Mouse (Mus musculus): ENCODE measurements around the gene Gba. TPM values are rescaled to one million over a fixed set of nuclear protein-coding genes. Genes with fewer than 3 reads are reported as not detected.

Gba gene
- polyA plus RNA-seq, 1 experiment from 2014 or later, result 47.8 TPM

DNA sequence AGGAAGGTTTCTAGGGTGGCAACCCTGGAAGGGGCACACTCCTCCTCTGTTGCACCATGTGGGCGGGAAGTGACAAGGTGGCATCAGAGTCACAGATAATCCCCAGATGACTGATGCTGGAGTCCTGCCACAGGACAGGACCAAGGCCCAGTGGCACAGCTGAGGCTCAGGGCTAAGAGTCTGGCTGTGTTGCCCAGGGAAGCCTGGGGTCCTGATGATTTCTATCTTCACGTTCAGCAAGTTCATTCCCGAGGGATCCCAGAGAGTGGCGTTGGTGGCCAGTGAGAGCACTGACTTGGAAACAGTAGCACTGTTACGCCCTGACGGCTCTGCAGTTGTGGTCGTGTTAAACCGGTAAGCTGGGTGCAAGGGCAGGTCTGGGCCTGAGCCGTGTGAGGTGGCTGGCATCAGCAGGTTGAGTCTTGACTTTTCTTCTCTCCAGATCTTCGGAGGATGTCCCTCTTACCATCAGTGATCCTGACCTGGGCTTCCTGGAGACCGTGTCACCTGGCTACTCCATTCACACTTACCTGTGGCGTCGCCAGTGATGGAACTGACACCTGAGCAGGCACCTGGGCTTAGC, 5.4 kb downstream of the Gba start:
- no peaks in the 10 kb centered on the region for H3K27me3 ChIP-seq (ENCODE audit: control insufficient read depth, insufficient read depth, low read length)
- H3K4me1 ChIP-seq (ENCODE audit: control insufficient read depth, insufficient read depth, low read length), result peaks cover 8% of the 10 kb centered on the region; the same call in 1 of the 2 replicates
- H3K4me2 ChIP-seq (ENCODE audit: low read length), result no peak overlapping the region
- no peak overlapping the region for H3K27ac ChIP-seq (replicated peaks; ENCODE audit: low read depth, low read length)
- no peaks in the 10 kb centered on the region for H3K9me3 ChIP-seq (ENCODE audit: control insufficient read depth, low read length)
- WGBS, result 89% methylated on average over 13 of the region's 13 CpGs
- no peak overlapping the region for H3K9ac ChIP-seq (replicated peaks; ENCODE audit: low read length)
- no peak overlapping the region for H3K4me3 ChIP-seq (replicated peaks; ENCODE audit: low read depth, low read length)
- ATAC-seq (ENCODE audit: low FRiP score, low TSS enrichment) (no peak), DNase-seq (no peak)
- peaks cover 60% of the 10 kb centered on the region for H3K36me3 ChIP-seq (ENCODE audit: control insufficient read depth, insufficient read depth, low read length)

DNA sequence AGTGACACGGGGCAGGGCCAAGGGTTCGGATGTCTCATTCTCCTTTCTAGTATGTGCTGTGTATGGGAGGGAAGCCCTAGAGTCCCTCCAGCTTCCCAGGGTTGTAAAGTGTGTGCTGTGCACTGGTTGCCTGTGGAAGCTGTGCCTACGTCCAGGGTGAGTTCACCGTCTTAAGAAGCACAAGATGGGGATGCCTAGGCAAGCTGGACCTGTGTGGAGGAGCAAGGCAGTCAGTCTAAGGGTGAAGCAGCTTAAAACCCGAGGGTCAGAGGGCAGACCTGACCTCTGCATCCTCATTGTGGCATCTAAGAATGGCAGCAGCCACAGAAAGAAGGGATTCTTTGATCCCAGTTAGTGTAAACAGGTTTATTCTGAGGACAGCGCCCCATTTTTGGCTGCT, 6.0 kb downstream of the Gba start:
- Histone ChIP-seq H3K27ac (replicated peaks; ENCODE audit: low read depth, low read length) (no peak overlapping the region), H3K9me3 (ENCODE audit: control insufficient read depth, low read length) (no peaks in the 10 kb centered on the region), H3K4me1 (ENCODE audit: control insufficient read depth, insufficient read depth, low read length) (peaks cover 10% of the 10 kb centered on the region; the same call in 1 of the 2 replicates), H3K4me3 (replicated peaks; ENCODE audit: low read depth, low read length) (no peak overlapping the region), H3K4me2 (ENCODE audit: low read length) (no peak overlapping the region), H3K27me3 (ENCODE audit: control insufficient read depth, insufficient read depth, low read length) (no peaks in the 10 kb centered on the region), H3K9ac (replicated peaks; ENCODE audit: low read length) (no peak overlapping the region), H3K36me3 (ENCODE audit: control insufficient read depth, insufficient read depth, low read length) (peaks cover 60% of the 10 kb centered on the region)
- DNase-seq, result no peak
- WGBS, result 89% methylated on average over 6 of the region's 6 CpGs
- ATAC-seq (ENCODE audit: low FRiP score, low TSS enrichment), result no peak

DNA sequence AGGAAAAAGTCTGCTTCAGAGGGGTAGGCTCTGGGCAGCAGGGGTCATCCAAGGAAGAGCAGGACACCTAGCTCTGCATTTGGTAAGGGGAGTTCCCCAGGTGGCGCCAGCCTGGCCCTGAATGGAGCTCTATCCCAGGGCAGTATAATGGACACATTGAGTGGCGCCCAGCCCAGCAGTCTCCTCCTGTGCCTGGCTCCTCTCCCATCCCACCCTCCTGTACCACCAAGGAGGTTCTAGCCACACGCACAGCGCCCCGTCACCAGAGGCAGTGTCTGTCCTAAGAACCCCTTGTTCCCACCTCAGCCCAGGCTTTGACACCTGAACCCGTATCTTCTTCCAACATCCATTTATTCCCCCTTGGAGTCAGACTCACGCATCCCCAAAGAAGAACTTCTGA, 7.0 kb downstream of the Gba start:
- no peak overlapping the region for H3K4me3 ChIP-seq (replicated peaks; ENCODE audit: low read depth, low read length)
- H3K4me2 ChIP-seq (ENCODE audit: low read length), result no peak overlapping the region
- ATAC-seq (ENCODE audit: low FRiP score, low TSS enrichment) (no peak), DNase-seq (no peak)
- H3K27me3 ChIP-seq (ENCODE audit: control insufficient read depth, insufficient read depth, low read length), result no peaks in the 10 kb centered on the region
- H3K27ac ChIP-seq (replicated peaks; ENCODE audit: low read depth, low read length), result no peak overlapping the region
- H3K9me3 ChIP-seq (ENCODE audit: control insufficient read depth, low read length), result no peaks in the 10 kb centered on the region
- peaks cover 54% of the 10 kb centered on the region for H3K36me3 ChIP-seq (ENCODE audit: control insufficient read depth, insufficient read depth, low read length)
- H3K9ac ChIP-seq (replicated peaks; ENCODE audit: low read length), result no peak overlapping the region
- H3K4me1 ChIP-seq (ENCODE audit: control insufficient read depth, insufficient read depth, low read length), result peaks cover 14% of the 10 kb centered on the region
- WGBS, result 91% methylated on average over 7 of the region's 7 CpGs

DNA sequence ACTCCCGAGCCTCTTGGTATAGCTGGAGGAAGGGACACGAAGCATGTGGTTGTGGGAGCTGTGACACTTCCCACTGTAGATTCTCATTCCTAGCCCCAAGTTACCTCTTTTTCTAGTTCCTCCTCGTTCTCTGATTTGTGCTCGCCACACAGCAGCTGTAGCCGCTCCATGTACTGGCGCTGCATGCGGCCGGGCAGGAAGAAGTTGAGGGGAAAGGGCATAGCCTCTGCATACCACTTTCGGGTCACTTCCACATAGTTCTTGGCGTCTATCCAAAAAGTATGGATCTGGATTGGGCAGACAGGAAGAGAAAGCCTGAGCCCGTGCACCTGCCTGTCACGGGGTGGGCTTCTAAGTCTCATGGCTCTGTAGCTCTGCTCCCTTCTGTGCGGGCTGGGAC, 7.4 kb downstream of the Gba start:
- H3K36me3 ChIP-seq (ENCODE audit: control insufficient read depth, insufficient read depth, low read length), result peaks cover 54% of the 10 kb centered on the region
- no peak for ATAC-seq (ENCODE audit: low FRiP score, low TSS enrichment)
- no peak overlapping the region for H3K27ac ChIP-seq (replicated peaks; ENCODE audit: low read depth, low read length)
- peaks cover 18% of the 10 kb centered on the region for H3K4me1 ChIP-seq (ENCODE audit: control insufficient read depth, insufficient read depth, low read length)
- WGBS, result 90% methylated on average over 13 of the region's 13 CpGs
- H3K4me2 ChIP-seq (ENCODE audit: low read length), result no peak overlapping the region
- no peak overlapping the region for H3K9ac ChIP-seq (replicated peaks; ENCODE audit: low read length)
- H3K4me3 ChIP-seq (replicated peaks; ENCODE audit: low read depth, low read length), result no peak overlapping the region
- no peaks in the 10 kb centered on the region for H3K9me3 ChIP-seq (ENCODE audit: control insufficient read depth, low read length)
- no peaks in the 10 kb centered on the region for H3K27me3 ChIP-seq (ENCODE audit: control insufficient read depth, insufficient read depth, low read length)
- no peak for DNase-seq

DNA sequence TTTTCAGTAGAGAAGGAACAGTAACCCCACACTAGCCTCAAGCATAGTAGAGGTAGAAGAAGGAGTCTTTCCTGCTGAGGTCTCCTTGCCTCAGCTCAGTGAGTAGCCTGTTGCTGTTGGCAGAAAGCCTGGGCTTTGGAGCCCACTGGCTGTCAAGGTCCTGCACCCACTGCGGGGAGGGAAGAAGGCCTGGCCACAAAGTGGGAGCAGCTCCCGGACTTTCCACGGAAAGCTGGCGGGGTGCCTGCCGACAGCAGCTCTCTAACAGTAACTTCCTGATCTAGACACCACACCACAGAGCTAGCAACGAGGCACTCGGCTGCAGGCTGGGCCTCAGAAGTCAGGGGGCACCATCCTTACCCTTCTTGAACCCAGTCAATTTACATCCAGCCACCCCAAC, 8.0 kb downstream of the Gba start:
- Histone ChIP-seq H3K4me2 (ENCODE audit: low read length) (no peak overlapping the region), H3K27ac (replicated peaks; ENCODE audit: low read depth, low read length) (no peak overlapping the region), H3K27me3 (ENCODE audit: control insufficient read depth, insufficient read depth, low read length) (no peaks in the 10 kb centered on the region), H3K4me3 (replicated peaks; ENCODE audit: low read depth, low read length) (no peak overlapping the region), H3K4me1 (ENCODE audit: control insufficient read depth, insufficient read depth, low read length) (peaks cover 24% of the 10 kb centered on the region), H3K9ac (replicated peaks; ENCODE audit: low read length) (no peak overlapping the region), H3K36me3 (ENCODE audit: control insufficient read depth, insufficient read depth, low read length) (peaks cover 50% of the 10 kb centered on the region), H3K9me3 (ENCODE audit: control insufficient read depth, low read length) (no peaks in the 10 kb centered on the region)
- DNase-seq (no peak), ATAC-seq (ENCODE audit: low FRiP score, low TSS enrichment) (no peak)
- WGBS, result 84% methylated on average over 7 of the region's 7 CpGs

DNA sequence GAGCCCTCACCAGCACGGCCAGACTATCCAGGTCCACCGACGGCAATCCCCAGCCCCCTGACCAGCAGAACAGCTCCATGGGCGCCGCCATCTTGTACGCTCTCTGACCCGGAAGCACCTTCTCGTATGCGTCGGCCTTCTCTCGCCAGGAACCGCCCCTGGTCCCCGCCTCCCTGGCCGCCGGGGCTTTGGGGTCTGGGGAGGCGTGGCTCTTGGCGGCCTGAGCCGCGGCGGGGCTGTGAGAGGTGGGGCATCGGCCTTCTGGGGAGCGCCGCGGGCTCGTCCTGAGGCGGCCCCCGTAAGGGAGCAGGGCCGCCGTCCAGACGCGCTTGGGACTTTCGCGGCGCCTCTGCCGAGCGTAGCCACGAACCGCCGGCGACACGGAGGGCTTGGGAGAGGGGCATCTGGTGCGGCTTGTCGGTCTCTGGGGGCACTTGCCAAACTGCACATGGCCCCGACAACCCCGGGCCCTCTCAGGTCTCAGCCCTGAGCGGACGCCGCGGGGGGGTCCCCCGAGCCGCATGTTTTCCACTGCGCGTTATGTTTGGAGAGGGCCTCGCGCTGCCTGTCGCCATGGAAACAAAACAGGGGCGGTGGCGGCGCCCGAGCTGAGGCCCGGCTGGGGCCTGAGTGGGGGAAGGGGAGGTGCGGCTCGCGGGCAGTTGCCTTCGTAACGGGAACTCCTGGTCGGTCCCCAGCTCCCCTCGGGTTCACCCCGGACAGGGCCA, 11.2 kb downstream of the Gba start:
- ATAC-seq (ENCODE audit: low FRiP score, low TSS enrichment) (peak; percentile 88), DNase-seq (peak; percentile 97)
- peaks cover 23% of the 10 kb centered on the region for H3K36me3 ChIP-seq (ENCODE audit: control insufficient read depth, insufficient read depth, low read length)
- H3K4me3 ChIP-seq (replicated peaks; ENCODE audit: low read depth, low read length), result peak overlapping the region; percentile 70
- peak overlapping the region; percentile 98 for H3K27ac ChIP-seq (replicated peaks; ENCODE audit: low read depth, low read length)
- no peaks in the 10 kb centered on the region for H3K9me3 ChIP-seq (ENCODE audit: control insufficient read depth, low read length)
- peak overlapping the region; percentile 83 for H3K4me2 ChIP-seq (ENCODE audit: low read length)
- H3K27me3 ChIP-seq (ENCODE audit: control insufficient read depth, insufficient read depth, low read length), result no peaks in the 10 kb centered on the region
- WGBS, result under 1% methylated on average over 69 of the region's 69 CpGs
- H3K4me1 ChIP-seq (ENCODE audit: control insufficient read depth, insufficient read depth, low read length), result peaks cover 30% of the 10 kb centered on the region
- peak overlapping the region; percentile 73 for H3K9ac ChIP-seq (replicated peaks; ENCODE audit: low read length)

DNA sequence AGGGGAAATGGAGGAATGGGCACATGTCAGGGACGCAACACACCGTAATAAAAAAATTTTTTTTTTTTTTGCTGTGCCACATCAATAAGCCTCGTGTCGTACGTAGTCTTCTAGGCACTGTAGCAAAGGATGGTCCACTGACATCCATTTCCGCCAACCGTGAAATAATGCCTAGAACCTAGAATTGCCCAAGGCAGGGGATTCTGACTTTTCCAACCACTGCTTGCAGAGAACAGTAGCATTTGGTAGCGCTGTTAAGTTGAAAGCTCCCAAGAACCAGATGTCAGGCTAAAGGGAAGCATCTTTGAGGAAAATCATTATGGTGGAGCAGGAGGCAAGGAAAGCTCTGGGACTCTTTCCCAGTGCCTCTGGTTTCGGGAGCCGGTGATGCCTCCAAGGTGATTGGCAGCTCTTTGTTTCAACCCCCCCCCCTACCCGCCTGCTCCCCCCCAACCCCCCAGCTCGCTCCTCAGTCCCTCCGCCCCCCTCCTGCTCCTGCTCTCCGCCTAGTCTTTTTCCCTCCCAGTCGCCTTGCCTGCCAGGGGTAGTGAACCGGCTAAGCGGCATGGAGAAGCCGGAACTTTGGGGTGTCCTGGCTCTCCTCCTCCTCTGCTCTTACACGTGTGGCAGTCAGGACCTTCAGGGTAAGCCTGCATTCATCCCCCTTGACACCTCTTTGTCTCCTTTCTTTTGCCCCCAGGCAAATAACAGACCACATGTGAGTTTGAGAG, 12.1 kb downstream of the Gba start, which contains the start of gene Thbs3:
Thbs3 (plus strand) TSS at position 500 of the 731 bp plus-strand sequence.
- WGBS, result under 1% methylated on average over 17 of the region's 19 CpGs
- peaks cover 30% of the 10 kb centered on the region for H3K4me1 ChIP-seq (ENCODE audit: control insufficient read depth, insufficient read depth, low read length)
- peak; percentile 81 for DNase-seq

DNA sequence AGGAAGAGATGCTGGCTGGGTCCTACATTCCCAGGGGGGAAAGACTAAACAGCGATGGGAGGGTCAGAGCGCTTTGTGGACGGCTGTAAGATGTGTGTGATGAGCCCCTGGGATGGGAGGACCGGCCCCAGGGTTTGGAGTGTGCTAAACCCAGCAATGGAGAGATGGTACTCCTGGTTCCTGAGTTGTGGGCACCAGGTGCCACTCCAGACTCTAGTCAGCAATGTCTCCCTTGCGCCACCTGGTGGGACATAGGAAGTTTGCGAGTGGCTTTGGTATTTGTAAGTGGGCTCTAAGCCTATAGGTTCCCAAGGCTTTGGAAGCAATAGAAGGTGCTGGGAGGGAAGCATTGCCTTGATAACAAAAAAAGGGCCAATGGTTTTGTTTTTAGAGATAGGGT, 13.1 kb downstream of the Gba start:
- H3K9me3 ChIP-seq (ENCODE audit: control insufficient read depth, low read length), result no peaks in the 10 kb centered on the region
- 1% methylated on average over 6 of the region's 6 CpGs for WGBS
- peaks cover 30% of the 10 kb centered on the region for H3K4me1 ChIP-seq (ENCODE audit: control insufficient read depth, insufficient read depth, low read length)
- DNase-seq (peak; percentile 96), ATAC-seq (ENCODE audit: low FRiP score, low TSS enrichment) (peak; percentile 32)
- peak overlapping the region; percentile 73 for H3K9ac ChIP-seq (replicated peaks; ENCODE audit: low read length)
- peak overlapping the region; percentile 83 for H3K4me2 ChIP-seq (ENCODE audit: low read length)
- H3K27me3 ChIP-seq (ENCODE audit: control insufficient read depth, insufficient read depth, low read length), result no peaks in the 10 kb centered on the region
- peaks cover 5% of the 10 kb centered on the region; the same call in 1 of the 2 replicates for H3K36me3 ChIP-seq (ENCODE audit: control insufficient read depth, insufficient read depth, low read length)
- H3K27ac ChIP-seq (replicated peaks; ENCODE audit: low read depth, low read length), result peak overlapping the region; percentile 98
- H3K4me3 ChIP-seq (replicated peaks; ENCODE audit: low read depth, low read length), result peak overlapping the region; percentile 70

More for the DNA sequence above, 12.1 kb downstream of the Gba start, which contains the start of gene Thbs3:
- ATAC-seq (ENCODE audit: low FRiP score, low TSS enrichment), result peak; percentile 9; the same call in 1 of the 2 replicates
- Histone ChIP-seq H3K4me2 (ENCODE audit: low read length) (peak within 1 kb of the TSS; percentile 83), H3K4me3 (replicated peaks; ENCODE audit: low read depth, low read length) (peak within 1 kb of the TSS; percentile 70), H3K9me3 (ENCODE audit: control insufficient read depth, low read length) (no peaks in the 10 kb centered on the region), H3K36me3 (ENCODE audit: control insufficient read depth, insufficient read depth, low read length) (peaks cover 14% of the 10 kb centered on the region), H3K9ac (replicated peaks; ENCODE audit: low read length) (peak within 1 kb of the TSS; percentile 73), H3K27me3 (ENCODE audit: control insufficient read depth, insufficient read depth, low read length) (no peaks in the 10 kb centered on the region), H3K27ac (replicated peaks; ENCODE audit: low read depth, low read length) (peak within 1 kb of the TSS; percentile 98)

Measured in midbrain, embryonic 14.5 days (tissue).